Mouse (Mus musculus): ENCODE measurements at regions not wholly inside any gene's neighbourhood (a gene's known extent, or its start where the extent isn't known, plus 50 kb on each side); places are given as distances from the start of the nearest gene placed in this dataset.

DNA sequence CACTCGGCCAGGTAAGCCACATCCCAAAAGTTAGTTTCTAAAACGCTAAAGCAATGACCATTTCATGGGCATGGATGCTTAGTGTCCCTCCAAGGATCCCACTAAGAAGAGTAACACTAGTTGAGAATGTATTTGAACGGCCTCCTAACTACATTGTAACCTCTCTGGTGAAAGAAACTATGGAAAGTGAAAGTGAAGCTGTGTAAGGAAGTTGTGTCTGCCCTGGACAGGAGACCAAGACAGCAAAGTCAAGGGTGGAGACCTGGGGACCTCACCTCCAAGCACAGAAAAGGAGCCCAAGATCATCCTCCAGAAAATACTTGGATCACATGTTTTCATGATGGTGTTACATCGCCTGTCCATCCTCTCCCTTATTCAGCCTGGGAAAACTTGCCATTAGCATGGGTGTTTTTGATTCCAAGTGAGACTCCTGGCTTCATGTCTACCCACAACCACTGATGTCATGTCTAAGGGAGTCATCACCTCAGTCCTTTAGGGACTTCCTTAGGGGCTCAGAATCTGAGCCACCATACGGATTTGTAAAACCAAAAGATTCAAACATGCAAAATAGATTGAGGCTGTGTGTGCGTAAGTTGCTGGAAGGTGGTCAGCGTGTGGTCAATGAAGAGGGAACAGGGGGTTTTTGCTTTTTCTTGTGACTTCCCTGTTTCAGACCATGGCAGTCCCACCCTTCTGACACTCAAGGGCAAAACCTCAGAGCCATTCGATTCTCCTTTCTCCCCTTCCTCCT lies 62.4 kb upstream of the 1700016C15Rik start:
- no peak for DNase-seq (ENCODE audit: low spot score in 2 of 2)

DNA sequence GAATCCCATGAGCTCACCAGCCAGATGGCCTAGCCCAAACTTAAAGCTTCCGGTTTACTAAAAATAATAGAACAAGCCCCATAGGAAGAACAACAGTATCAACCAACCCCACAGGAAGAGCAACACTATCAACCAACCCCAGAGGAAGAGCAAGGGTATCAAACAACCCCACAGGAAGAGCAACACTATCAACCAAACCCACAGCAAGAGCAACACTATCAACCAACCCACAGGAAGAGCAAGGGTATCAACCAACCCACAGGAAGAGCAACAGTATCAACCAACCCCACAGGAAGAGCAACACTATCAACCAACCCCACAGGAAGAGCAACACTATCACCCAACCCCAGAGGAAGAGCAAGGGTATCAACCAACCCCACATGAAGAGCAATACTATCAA lies 59.0 kb upstream of the 1700016C15Rik start:
- DNase-seq (ENCODE audit: low spot score in 2 of 2) = no peak

DNA sequence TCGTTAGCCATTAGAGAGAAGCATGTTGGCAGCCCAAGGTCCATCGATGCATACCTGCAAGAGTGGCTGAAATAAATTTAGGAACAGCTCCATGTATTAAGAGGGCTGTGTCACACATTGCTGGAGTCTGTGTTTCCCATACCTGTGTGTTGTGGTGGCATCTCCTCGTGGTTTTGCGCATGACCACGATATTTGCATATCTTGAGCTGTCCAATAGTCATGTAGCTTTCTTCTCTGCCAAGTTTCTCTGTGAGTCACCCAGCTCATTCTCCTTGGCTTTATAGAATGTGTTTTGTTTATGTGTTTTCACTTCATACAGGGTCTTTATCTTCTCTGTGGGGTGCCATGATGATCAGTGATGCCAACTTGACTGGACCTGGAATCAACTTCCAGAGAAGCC lies 53.0 kb upstream of the 1700016C15Rik start:
- no peak for DNase-seq (ENCODE audit: low spot score in 2 of 2)

DNA sequence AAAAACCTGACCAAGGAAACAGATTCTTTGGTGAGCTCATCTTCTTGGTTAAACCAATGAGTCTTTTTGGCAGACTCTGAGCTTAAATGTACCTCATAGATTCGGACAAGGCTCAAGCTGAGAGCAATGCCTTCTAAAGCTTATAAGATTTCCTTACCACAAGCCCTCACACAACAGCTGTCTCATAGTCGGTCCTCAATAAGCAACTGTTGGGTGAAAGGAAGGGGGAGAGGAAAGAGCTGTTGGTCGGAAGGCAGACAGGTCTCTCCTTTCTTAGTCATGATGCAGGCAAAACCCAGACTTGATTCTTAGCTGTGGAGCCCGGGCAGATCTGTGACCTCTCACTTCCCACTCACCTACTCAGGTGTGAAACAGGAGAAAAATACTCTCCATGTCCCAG lies 50.8 kb upstream of the 1700016C15Rik start:
- DNase-seq (ENCODE audit: low spot score in 2 of 2) = no peak

Measured in gastrocnemius, postnatal 4 days (tissue).